Mouse (Mus musculus): Measurements from ENCODE around the gene Abhd17c.

- no peak for TF ChIP-seq CTCF (IDR thresholded peaks at IDR 0.05; ENCODE audit: borderline replicate concordance, extremely low read depth, insufficient read depth, insufficient read length)
- no peak for TF ChIP-seq POLR2A (IDR thresholded peaks at IDR 0.05; ENCODE audit: borderline replicate concordance, extremely low read depth, insufficient read depth, insufficient read length, poor library complexity, severe bottlenecking)
These were observed 33.0 kb upstream of the Abhd17c start for GRCm38 (mm10) chr7:84184703-84185102.

All from brain, embryonic 14.5 days (tissue).